Mouse (Mus musculus): ENCODE data around the gene Retnla. TPM values are rescaled to one million over a fixed set of nuclear protein-coding genes. Genes with fewer than 3 reads are reported as not detected.
"Not testable (repeated sequence)": the region's sequence is repeated elsewhere in the genome, so short reads cannot be mapped to it uniquely, and the experiment has no call there.

Gene Retnla
- total and polyA plus RNA-seq, 3 experiments, result not detected

- dilution Hi-C loops (cut with MboI; ENCODE audit: extremely low pct_ligation_motif_present, extremely low pct_unique_long_range_greater_than_20kb, low sequenced_read_pairs), result no loop called here
- no peak for DNase-seq (ENCODE audit: extremely low read depth)
- H3K4me2 ChIP-seq (ENCODE audit: insufficient read depth, low read depth, poor library complexity, severe bottlenecking), result no peak overlapping the region
Observed at GRCm38 (mm10) chr16:48829060-48829459, 13.3 kb upstream of the Retnla start.

GRCm38 (mm10) chr16:48832055-48832454 is 10.3 kb upstream of the Retnla start:
- Histone ChIP-seq H3K9me3 (replicated peaks; ENCODE audit: low read length) (peaks cover 21% of the 10 kb centered on the region), H3K4me2 (ENCODE audit: insufficient read depth, low read depth, poor library complexity, severe bottlenecking) (no peak overlapping the region), H3K36me3 (replicated peaks in 1 of 2; ENCODE audit: control insufficient read depth in 1 of 2, insufficient read depth in 1 of 2, low read length in 1 of 2) (no peaks in the 10 kb centered on the region), H3K27ac (ENCODE audit: insufficient read depth, low read depth) (no peak overlapping the region), H3K4me3 (replicated peaks in 1 of 3; ENCODE audit: low read depth in 2 of 3, low read length in 2 of 3, poor library complexity in 1 of 3) (no peak overlapping the region), H3K27me3 (replicated peaks) (no peaks in the 10 kb centered on the region), H3K9ac (ENCODE audit: insufficient read depth, low read depth) (no peak overlapping the region), H3K4me1 (ENCODE audit: control insufficient read depth in 1 of 2, insufficient read depth in 2 of 2) (no peaks in the 10 kb centered on the region), H3K79me2 (replicated peaks; ENCODE audit: control insufficient read depth, extremely low read depth, insufficient read depth, poor library complexity, severe bottlenecking) (no peaks in the 10 kb centered on the region)
- dilution Hi-C loops (cut with MboI; ENCODE audit: extremely low pct_ligation_motif_present, extremely low pct_unique_long_range_greater_than_20kb, low sequenced_read_pairs), result no loop called here
- DNase-seq (ENCODE audit: extremely low read depth), result no peak
- in situ Hi-C loops (cut with MboI; ENCODE audit: low pct_ligation_motif_present, low pct_unique_long_range_greater_than_20kb, low sequenced_read_pairs), result no loop called here
- TF ChIP-seq RAD21 (IDR thresholded peaks at IDR 0.05; ENCODE audit: low read depth, low read length) (no peak), JUN (IDR thresholded peaks at IDR 0.05; ENCODE audit: insufficient read depth, low read depth, low read length) (no peak), ETS1 (conservative IDR thresholded peaks at IDR 0.05; ENCODE audit: low read depth, low read length) (no peak), CTCF (conservative IDR thresholded peaks at IDR 0.05 in 1 of 2, IDR thresholded peaks at IDR 0.05 in 1 of 2; ENCODE audit: low read depth in 2 of 2, low read length in 2 of 2) (no peak), GABPA (IDR thresholded peaks at IDR 0.05; ENCODE audit: insufficient replicate concordance, low read depth, low read length) (no peak), ZNF384 (IDR thresholded peaks at IDR 0.05; ENCODE audit: low read depth, low read length) (no peak), PAX5 (IDR thresholded peaks at IDR 0.05; ENCODE audit: low read length) (no peak), MXI1 (IDR thresholded peaks at IDR 0.05; ENCODE audit: low read depth, low read length) (no peak), ZKSCAN1 (IDR thresholded peaks at IDR 0.05; ENCODE audit: borderline replicate concordance, low read depth, low read length) (no peak), CHD1 (IDR thresholded peaks at IDR 0.05; ENCODE audit: low read depth, low read length) (no peak), JUND (conservative IDR thresholded peaks at IDR 0.05; ENCODE audit: low read depth, low read length) (no peak), TCF12 (IDR thresholded peaks at IDR 0.05; ENCODE audit: low read depth, low read length) (no peak), SMC3 (IDR thresholded peaks at IDR 0.05; ENCODE audit: low read depth, low read length) (no peak), POLR2A (IDR thresholded peaks at IDR 0.05; ENCODE audit: low read depth, low read length) (no peak), POLR2AphosphoS2 (IDR thresholded peaks at IDR 0.05; ENCODE audit: low read depth, low read length) (no peak), MAZ (IDR thresholded peaks at IDR 0.05; ENCODE audit: low read depth, low read length) (no peak)

More at GRCm38 (mm10) chr16:48829060-48829459, 13.3 kb upstream of the Retnla start:
- Histone ChIP-seq H3K27ac (ENCODE audit: insufficient read depth, low read depth) (no peak overlapping the region), H3K4me1 (ENCODE audit: control insufficient read depth in 1 of 2, insufficient read depth in 2 of 2) (no peaks in the 10 kb centered on the region), H3K4me3 (replicated peaks in 1 of 3; ENCODE audit: low read depth in 2 of 3, low read length in 2 of 3, poor library complexity in 1 of 3) (no peak overlapping the region), H3K36me3 (replicated peaks in 1 of 2; ENCODE audit: control insufficient read depth in 1 of 2, insufficient read depth in 1 of 2, low read length in 1 of 2) (no peaks in the 10 kb centered on the region), H3K79me2 (replicated peaks; ENCODE audit: control insufficient read depth, extremely low read depth, insufficient read depth, poor library complexity, severe bottlenecking) (no peaks in the 10 kb centered on the region), H3K27me3 (replicated peaks) (no peaks in the 10 kb centered on the region), H3K9ac (ENCODE audit: insufficient read depth, low read depth) (no peak overlapping the region), H3K9me3 (replicated peaks; ENCODE audit: low read length) (peaks cover 25% of the 10 kb centered on the region)
- in situ Hi-C loops (cut with MboI; ENCODE audit: low pct_ligation_motif_present, low pct_unique_long_range_greater_than_20kb, low sequenced_read_pairs), result no loop called here
- TF ChIP-seq JUND (conservative IDR thresholded peaks at IDR 0.05; ENCODE audit: low read depth, low read length), result no peak

- H3K4me1 ChIP-seq (ENCODE audit: control insufficient read depth in 1 of 2, insufficient read depth in 2 of 2); H3K27ac ChIP-seq (ENCODE audit: insufficient read depth, low read depth); H3K4me3 ChIP-seq (replicated peaks in 1 of 3; ENCODE audit: low read depth in 2 of 3, low read length in 2 of 3, poor library complexity in 1 of 3); H3K4me2 ChIP-seq (ENCODE audit: insufficient read depth, low read depth, poor library complexity, severe bottlenecking); H3K9ac ChIP-seq (ENCODE audit: insufficient read depth, low read depth); H3K36me3 ChIP-seq (replicated peaks in 1 of 2; ENCODE audit: control insufficient read depth in 1 of 2, insufficient read depth in 1 of 2, low read length in 1 of 2); in situ Hi-C loops (cut with MboI; ENCODE audit: low pct_ligation_motif_present, low pct_unique_long_range_greater_than_20kb, low sequenced_read_pairs); DNase-seq (ENCODE audit: extremely low read depth); H3K79me2 ChIP-seq (replicated peaks; ENCODE audit: control insufficient read depth, extremely low read depth, insufficient read depth, poor library complexity, severe bottlenecking); H3K27me3 ChIP-seq (replicated peaks); dilution Hi-C loops (cut with MboI; ENCODE audit: extremely low pct_ligation_motif_present, extremely low pct_unique_long_range_greater_than_20kb, low sequenced_read_pairs): not testable (repeated sequence)
- peaks cover 15% of the 10 kb centered on the region for H3K9me3 ChIP-seq (replicated peaks; ENCODE audit: low read length)
Observed at GRCm38 (mm10) chr16:48833626-48834025, 8.7 kb upstream of the Retnla start.
